Mouse (Mus musculus) ES-E14 (cell line): Measurements from ENCODE around the gene Dock9. TPM values are rescaled to one million over a fixed set of nuclear protein-coding genes. Genes with fewer than 3 reads are reported as not detected.

ENCODE experiments used
- DNase-seq: peaks from one replicate; pipeline ENCODE4 v3.0.0-alpha.2; 2013; ENCODE audit warnings: low read depth, low spot score
- H3K27ac ChIP-seq: 2 replicates; pipeline ENCODE4 v1.5.1; 2012; ENCODE audit warnings: low read depth, mild to moderate bottlenecking, low read length, moderate library complexity, mixed read lengths; ENCODE audit not compliant: poor library complexity, insufficient read depth, severe bottlenecking
- H3K36me3 ChIP-seq: 2 replicates; pipeline ENCODE4 v1.6.1; 2012; ENCODE audit warnings: mild to moderate bottlenecking, low read length, moderate library complexity, mixed read lengths; ENCODE audit not compliant: control insufficient read depth, poor library complexity, insufficient read depth, severe bottlenecking
- H3K4me1 ChIP-seq, 2 experiments: fragments of 150-350 bp in 1 of 2; sonication (generic) in 1 of 2; 2 replicates each; pipeline ENCODE4 v1.6.1; 2012; ENCODE audit warnings: low read length in 2 of 2, mild to moderate bottlenecking in 1 of 2, mixed read lengths in 1 of 2; ENCODE audit not compliant: control insufficient read depth in 2 of 2, insufficient read depth in 2 of 2, poor library complexity in 1 of 2
- H3K4me3 ChIP-seq, 2 experiments: fragments of 150-350 bp in 1 of 2; sonication (generic) in 1 of 2; 2 replicates each; pipeline ENCODE4 v1.5.1; 2012; ENCODE audit warnings: low read length in 2 of 2, low read depth in 1 of 2, mild to moderate bottlenecking in 1 of 2, mixed read lengths in 1 of 2; ENCODE audit not compliant: insufficient read depth in 1 of 2, poor library complexity in 1 of 2, severe bottlenecking in 1 of 2
- H3K9ac ChIP-seq: 2 replicates; pipeline ENCODE4 v1.6.1; 2012; ENCODE audit warnings: low read depth, mild to moderate bottlenecking, low read length, mixed read lengths; ENCODE audit not compliant: poor library complexity, insufficient read depth, severe bottlenecking
- H3K9me3 ChIP-seq: fragments of 150-350 bp; sonication (generic); 2 replicates; pipeline ENCODE4 v1.6.1; 2012; ENCODE audit warnings: low read depth, mild to moderate bottlenecking, low read length; ENCODE audit not compliant: control insufficient read depth, insufficient read depth
- CHD2 ChIP-seq: IDR thresholded peaks from 2 replicates; pipeline ENCODE4 v1.6.1; 2014; ENCODE audit warnings: mild to moderate bottlenecking, low read depth, low read length, inconsistent platforms
- HCFC1 ChIP-seq: IDR thresholded peaks from 2 replicates; pipeline ENCODE4 v1.6.1; 2012; ENCODE audit warnings: low read length, inconsistent platforms, borderline replicate concordance; ENCODE audit not compliant: insufficient read depth
- MAFK ChIP-seq: IDR thresholded peaks from 2 replicates; pipeline ENCODE4 v1.6.1; 2014; ENCODE audit warnings: mild to moderate bottlenecking, low read depth, low read length, inconsistent platforms; ENCODE audit not compliant: insufficient read depth
- ZC3H11A ChIP-seq: IDR thresholded peaks from 2 replicates; pipeline ENCODE4 v1.6.1; 2012; ENCODE audit warnings: low read depth, mild to moderate bottlenecking, inconsistent platforms, low read length, borderline replicate concordance
- ZNF384 ChIP-seq: IDR thresholded peaks from 2 replicates; pipeline ENCODE4 v1.6.1; 2012; ENCODE audit warnings: low read depth, low read length, inconsistent platforms
- in situ Hi-C, 2 experiments: fragments of 600-800 bp; cut with MboI; formaldehyde crosslinking; loops; one replicate each; pipeline ENCODE4 v1.15.1; 2025; ENCODE audit warnings: low sequenced_read_pairs in 2 of 2, inconsistent platforms in 1 of 2; ENCODE audit not compliant: unreplicated experiment in 2 of 2
- total RNA-seq: library from RNA; depleted of rRNA; stranded (reverse); fragments of 300-350 nt; gene quantifications from 2 replicates; pipeline ENCODE4 v1.2.3, GENCODE M21; 2012

The Dock9 gene
- total RNA-seq, 1 experiment, result 8.3 TPM

DNA sequence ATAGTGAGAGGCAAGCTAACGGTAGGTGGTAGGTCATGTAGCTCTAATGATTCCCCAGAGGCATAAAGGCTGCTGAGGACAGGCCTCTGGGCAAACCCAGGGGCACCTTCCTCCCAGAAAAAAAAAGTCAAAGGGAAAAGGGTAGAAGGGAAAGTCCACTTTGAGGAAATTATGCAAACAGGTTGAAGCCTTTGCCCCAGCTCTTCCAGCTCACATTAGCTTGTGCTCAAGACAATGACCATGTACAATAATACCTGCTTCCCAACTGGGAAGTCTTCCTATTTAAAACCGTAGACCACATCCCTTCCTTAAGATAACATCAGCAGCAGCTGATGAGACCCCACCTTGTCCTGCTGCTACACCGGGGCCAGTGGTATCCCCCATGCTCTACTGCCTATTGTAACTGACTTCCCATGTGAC is 91.1 kb downstream of the Dock9 start:
- H3K9me3 ChIP-seq, result no peaks in the 10 kb centered on the region
- no peaks in the 10 kb centered on the region; a peak in 1 of 4 replicates for H3K4me1 ChIP-seq
- no peak overlapping the region for H3K4me3 ChIP-seq
- DNase-seq, result no peak
- TF ChIP-seq CHD2 (no peak), ZNF384 (no peak), ZC3H11A (no peak), MAFK (no peak), HCFC1 (no peak)
- no peak overlapping the region for H3K27ac ChIP-seq
- H3K36me3 ChIP-seq, result no peaks in the 10 kb centered on the region
- H3K9ac ChIP-seq, result no peak overlapping the region
- in situ Hi-C loops, result no loop called here

DNA sequence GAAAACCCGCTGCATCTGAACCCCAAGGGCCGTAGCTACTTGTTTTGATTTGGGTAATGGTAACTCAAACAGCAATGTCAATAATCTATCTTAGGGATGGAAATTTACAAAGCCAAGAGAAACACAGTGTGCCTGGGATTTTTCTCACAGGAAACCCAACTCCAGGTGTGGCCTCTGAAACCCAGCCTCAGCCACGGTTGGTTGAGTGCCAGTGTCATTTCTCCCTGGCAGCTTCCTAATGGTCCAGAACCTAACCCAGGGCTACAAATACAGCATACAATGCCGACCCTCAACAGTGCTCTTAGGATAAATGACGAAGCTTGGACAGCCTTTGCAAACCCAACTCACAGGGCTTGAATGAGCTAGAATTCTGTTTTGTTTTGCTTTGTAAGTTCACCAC is 92.0 kb downstream of the Dock9 start:
- H3K9me3 ChIP-seq, result no peaks in the 10 kb centered on the region
- H3K36me3 ChIP-seq, result no peaks in the 10 kb centered on the region
- TF ChIP-seq CHD2, result no peak
- no peak for TF ChIP-seq ZC3H11A
- TF ChIP-seq HCFC1, result no peak
- TF ChIP-seq MAFK, result no peak
- no peak for TF ChIP-seq ZNF384
- no peaks in the 10 kb centered on the region; a peak in 1 of 4 replicates for H3K4me1 ChIP-seq
- DNase-seq, result no peak
- no peak overlapping the region for H3K27ac ChIP-seq
- no peak overlapping the region for H3K9ac ChIP-seq
- H3K4me3 ChIP-seq, result no peak overlapping the region
- in situ Hi-C loops, result no loop called here

DNA sequence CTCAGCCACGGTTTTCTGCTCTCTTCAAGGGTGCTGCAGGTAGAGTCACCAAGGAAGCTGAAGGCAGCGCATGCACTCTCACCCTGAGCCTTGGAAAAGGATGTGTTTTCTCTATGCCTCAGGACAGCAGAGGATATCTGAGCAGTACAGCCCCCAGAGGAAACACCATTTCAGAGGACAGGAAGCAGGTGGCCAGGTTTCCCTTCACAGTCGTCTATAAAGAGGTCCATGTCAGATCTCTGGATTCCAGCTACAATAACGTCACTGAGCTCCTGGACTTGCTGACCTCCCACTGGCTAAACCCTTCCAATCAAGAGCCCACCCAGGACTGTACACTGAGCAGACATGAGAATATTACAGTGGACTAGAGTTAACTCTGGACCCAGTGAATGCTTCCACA is 95.1 kb downstream of the Dock9 start:
- DNase-seq, result no peak
- no peak overlapping the region for H3K27ac ChIP-seq
- H3K4me1 ChIP-seq, result peaks cover 0 to 3% of the 10 kb centered on the region in 2 experiments; a peak in 2 of 4 replicates
- in situ Hi-C loops, result no loop called here
- H3K9me3 ChIP-seq, result no peaks in the 10 kb centered on the region
- no peaks in the 10 kb centered on the region for H3K36me3 ChIP-seq
- TF ChIP-seq HCFC1 (no peak), MAFK (no peak), ZC3H11A (no peak), ZNF384 (no peak), CHD2 (no peak)
- H3K9ac ChIP-seq, result no peak overlapping the region
- no peak overlapping the region for H3K4me3 ChIP-seq

DNA sequence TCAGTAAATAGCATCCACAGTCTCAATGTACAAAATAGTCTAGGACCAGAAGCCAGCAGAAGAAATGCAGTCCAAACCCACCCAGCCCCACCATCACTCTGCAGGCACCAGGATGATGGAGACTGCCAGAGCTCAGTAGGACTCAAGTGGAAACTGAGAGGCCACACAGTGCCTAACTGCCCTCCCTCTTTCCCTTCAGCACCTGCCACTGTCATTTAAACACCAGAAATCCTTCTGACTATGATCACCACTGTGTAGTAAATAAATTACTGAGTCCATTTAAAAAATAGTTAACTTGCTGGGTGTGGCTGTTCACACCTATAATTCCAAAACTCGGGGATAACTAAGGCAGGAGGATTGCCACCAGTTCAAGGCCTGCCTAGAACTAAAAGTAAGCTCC is 97.6 kb downstream of the Dock9 start:
- H3K9me3 ChIP-seq, result no peaks in the 10 kb centered on the region
- no peak for TF ChIP-seq CHD2
- no peak for TF ChIP-seq HCFC1
- no peak for TF ChIP-seq ZC3H11A
- no peak for TF ChIP-seq MAFK
- no peak for TF ChIP-seq ZNF384
- H3K4me1 ChIP-seq, result peaks cover 0 to 5% of the 10 kb centered on the region in 2 experiments; a peak in 2 of 4 replicates
- no peak overlapping the region for H3K9ac ChIP-seq
- in situ Hi-C loops, result no loop called here
- no peaks in the 10 kb centered on the region for H3K36me3 ChIP-seq
- no peak overlapping the region for H3K4me3 ChIP-seq
- no peak for DNase-seq
- no peak overlapping the region for H3K27ac ChIP-seq

DNA sequence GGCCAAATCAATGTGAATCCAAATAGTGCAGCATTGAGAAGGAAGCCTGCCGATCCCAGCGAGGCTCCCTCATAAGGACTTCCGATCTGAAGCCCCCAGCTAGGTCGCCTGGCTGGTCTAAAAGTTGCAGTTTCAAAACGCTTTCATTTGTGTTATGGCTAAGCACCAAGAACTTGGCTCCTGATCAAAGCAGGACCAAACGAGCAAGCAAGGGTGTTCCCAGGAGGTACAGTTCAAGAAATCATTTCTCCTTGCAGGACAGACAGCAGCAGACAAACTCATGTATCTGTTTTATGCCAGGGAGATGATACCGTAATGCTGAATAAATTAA is 99.1 kb downstream of the Dock9 start:
- Histone ChIP-seq H3K4me3 (no peak overlapping the region), H3K9ac (no peak overlapping the region), H3K9me3 (no peaks in the 10 kb centered on the region), H3K36me3 (no peaks in the 10 kb centered on the region), H3K27ac (no peak overlapping the region), H3K4me1 (peaks cover 0 to 5% of the 10 kb centered on the region in 2 experiments; a peak in 2 of 4 replicates)
- no peak for TF ChIP-seq ZC3H11A
- TF ChIP-seq HCFC1, result no peak
- no peak for TF ChIP-seq ZNF384
- TF ChIP-seq MAFK, result no peak
- TF ChIP-seq CHD2, result no peak
- DNase-seq, result no peak
- in situ Hi-C loops, result no loop called here
